Mouse (Mus musculus) embryo, embryonic 10 days (tissue): ENCODE data around the gene Ascl5.

ENCODE experiments used
- DNase-seq: peaks from one replicate; pipeline ENCODE4 v3.0.0-alpha.2; 2015; ENCODE audit warnings: low spot score

Gene Ascl5

DNA sequence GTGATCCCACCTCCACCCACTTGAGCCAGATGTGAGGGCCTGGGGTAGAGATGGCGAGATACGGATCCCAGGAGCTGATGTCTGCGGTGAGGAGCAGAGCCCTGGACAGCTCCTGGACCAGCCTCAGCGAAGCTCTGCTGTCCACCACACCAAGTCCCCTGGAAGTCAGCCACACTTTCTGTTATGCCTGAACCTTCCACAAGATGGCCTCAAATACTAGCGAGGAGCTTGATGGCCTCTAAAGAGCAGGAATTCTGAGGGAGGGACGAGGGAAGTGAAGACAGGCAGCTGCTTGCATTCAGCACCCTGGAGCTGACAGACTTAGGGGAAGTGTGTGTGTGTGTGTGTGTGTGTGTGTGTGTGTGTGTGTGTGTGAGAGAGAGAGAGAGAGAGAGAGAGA is 861 bp downstream of the Ascl5 start:
- DNase-seq, result peak; percentile 95

- no peak for DNase-seq
Measured at GRCm38 (mm10) chr1:136052547-136052946, 1.9 kb downstream of the Ascl5 start, which contains the start of gene Cacna1s. TSS of gene Cacna1s (plus strand) at chr1:136052750.

- no peak for DNase-seq
Measured at GRCm38 (mm10) chr1:136055771-136056170, 5.2 kb downstream of the Ascl5 start.

DNA sequence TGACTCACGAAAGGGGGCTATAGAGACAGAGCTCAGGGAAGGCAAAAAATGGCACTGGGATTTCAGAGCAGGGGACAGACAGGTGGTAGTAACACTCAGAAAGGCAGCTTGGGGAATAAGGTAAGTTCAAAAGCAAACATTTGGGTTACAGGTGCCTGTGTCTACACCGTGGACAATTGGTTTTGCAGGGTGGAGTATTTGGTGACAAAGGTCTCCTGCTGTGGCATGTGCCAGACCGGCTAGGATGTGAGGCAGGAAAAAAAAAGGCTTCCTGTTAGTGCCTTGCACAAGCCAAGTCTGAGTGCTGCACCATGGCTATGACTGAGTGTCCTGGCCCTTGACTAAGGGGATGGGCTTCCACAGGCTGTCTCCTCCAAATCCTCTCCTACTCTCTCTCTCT is 8.0 kb downstream of the Ascl5 start:
- DNase-seq, result no peak

DNA sequence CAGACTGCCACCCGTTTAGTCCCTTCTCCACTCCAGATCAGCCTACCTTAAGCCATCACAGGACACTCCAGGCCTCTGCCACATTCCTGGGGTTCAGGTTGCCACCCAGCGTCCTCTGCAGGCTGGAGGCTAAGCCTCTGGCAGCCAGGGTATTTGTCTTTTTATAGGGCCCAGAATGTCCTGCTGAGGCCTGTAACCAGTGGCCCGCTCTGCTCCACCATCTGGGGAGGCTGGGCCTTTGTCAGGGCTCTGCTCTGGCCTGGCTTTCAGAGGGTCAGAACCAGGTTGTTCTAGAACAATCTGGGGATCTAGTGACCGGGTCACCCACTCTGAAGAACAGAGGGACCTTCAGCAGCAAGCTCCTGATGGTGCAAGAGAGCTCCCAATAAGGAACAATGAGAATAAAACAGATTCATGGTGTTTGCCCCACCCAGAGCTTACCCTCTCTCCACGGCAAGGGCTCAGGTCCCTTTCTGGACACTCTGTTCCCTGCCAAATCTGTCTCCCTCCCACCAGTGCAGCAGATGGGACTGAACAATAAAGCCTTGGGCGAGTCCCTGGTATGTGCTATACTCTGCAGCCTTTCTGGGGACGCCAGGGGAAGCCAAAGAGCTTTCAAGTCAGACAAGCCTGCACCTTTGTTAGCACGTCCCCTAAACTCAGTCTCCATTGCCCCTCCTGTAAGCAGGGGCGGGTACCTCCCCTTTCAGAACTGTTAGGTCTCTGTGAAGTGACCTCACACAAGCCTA is 10.6 kb downstream of the Ascl5 start:
- no peak for DNase-seq

- DNase-seq, result no peak
Measured at GRCm38 (mm10) chr1:136061790-136062141, 11.2 kb downstream of the Ascl5 start.

DNA sequence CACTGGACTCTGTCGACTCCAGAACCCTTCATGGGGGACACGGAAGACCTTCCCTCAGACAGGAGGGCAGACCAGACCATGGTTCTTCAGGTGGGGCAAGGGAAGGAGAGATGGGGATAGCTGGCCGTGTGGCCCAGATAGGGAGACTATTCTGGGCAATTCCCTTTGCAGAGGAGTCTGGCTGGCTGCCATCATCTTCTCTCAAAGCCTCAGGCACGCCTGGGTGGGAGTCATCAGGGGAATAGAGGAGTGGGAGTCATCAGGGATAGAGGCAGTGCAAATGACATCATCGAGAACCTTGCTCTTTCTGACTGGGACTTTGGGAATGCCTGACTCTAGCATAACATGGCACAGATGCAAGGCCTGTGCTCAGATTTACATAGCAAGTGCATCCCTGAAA is 13.4 kb downstream of the Ascl5 start:
- no peak for DNase-seq

DNA sequence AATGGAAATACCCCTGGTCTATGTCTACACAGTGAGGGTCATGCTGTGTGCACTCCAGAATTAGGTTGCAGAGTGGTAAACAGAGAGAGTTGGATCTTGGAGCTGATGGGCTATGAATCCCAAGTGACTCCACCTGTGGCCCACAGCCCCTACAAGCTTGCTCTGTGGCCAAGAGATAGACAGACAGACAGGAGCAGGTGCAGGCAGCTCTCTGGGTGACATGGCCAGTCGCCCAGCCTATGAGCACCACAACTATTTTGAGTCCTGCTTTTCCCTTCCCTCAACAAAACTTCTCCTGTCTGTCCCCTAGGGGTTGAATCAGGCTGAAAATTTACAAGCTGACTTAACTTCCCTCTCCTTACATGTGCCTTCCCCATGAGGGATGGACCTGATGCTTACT is 16.0 kb downstream of the Ascl5 start:
- DNase-seq, result no peak

- DNase-seq, result no peak
Measured at GRCm38 (mm10) chr1:136067579-136067978, 17.0 kb downstream of the Ascl5 start.

- peak; percentile 70 for DNase-seq
Measured at GRCm38 (mm10) chr1:136076086-136076485, 25.5 kb downstream of the Ascl5 start.

- no peak for DNase-seq
Measured at GRCm38 (mm10) chr1:136077656-136078055, 27.1 kb downstream of the Ascl5 start.

- DNase-seq, result no peak
Measured at GRCm38 (mm10) chr1:136081161-136081560, 30.6 kb downstream of the Ascl5 start.

DNA sequence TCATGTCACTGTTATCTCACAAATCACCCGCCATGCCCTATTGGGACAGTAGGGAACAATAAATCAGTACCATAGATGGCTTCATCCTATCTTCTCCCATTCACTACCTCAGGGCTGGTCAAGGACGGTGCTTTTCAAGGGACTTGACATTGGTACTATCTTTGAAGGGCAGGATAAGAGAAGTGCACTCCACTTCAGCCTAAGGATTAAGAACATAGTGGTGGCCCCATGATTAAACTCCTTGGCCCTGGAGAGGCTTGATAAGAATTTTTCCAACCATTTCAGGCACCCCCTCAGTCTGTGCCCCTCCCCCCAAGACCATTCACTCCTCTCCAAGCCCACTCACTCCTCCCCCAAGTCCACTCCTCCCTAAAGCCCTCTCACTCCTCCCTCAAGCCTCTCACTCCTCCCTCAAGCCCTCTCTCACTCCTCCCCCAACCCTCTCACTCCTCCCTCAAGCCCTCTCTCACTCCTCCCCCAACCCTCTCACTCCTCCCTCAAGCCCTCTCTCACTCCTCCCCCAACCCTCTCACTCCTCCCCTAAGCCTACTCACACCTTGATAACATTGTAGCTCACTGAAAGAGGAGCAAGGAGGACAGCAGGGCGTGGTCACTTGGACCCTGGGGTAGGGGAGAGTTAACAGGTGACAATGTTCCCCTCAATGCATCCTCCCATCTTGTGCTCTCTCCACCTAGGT is 35.5 kb downstream of the Ascl5 start:
- DNase-seq, result no peak

DNA sequence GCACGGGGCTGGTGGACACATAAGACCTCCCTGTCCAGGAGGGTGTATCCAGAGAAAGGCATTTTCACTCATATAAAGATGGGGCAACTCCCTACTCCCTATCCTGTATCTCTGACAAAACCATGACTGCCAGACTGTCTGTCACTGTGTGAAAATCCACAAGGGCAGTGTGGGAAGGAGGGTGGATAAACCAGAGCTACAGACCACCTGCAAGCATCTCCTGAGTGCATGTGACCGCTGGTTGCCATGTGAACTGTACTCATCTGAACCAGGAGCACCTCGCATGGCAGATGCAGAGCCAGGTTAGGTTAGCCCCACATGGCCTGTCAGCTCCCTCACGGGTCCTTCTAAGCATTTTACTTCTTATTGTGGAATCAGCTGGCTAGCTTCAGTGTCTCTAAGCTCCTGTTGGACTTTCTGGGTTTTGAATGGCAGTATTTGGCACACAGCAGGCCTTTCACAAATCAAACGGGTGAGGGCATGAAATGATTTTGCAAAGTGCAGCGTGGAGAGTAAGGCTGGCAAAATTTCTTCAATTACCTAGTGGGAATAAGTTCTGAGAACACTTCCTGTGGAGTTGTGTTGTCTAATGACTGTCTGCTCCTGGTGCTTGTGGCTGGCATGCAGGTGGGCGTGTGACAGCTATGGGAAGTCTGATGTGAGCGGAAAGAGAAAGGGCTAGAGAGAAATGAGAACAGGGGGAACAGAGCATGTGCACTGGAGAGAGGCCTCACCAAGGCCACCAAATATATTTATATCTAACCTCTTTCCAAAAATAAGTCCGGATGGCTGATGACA is 39.0 kb downstream of the Ascl5 start:
- no peak for DNase-seq

- no peak for DNase-seq
Measured at GRCm38 (mm10) chr1:136093726-136094125, 43.1 kb downstream of the Ascl5 start.

DNA sequence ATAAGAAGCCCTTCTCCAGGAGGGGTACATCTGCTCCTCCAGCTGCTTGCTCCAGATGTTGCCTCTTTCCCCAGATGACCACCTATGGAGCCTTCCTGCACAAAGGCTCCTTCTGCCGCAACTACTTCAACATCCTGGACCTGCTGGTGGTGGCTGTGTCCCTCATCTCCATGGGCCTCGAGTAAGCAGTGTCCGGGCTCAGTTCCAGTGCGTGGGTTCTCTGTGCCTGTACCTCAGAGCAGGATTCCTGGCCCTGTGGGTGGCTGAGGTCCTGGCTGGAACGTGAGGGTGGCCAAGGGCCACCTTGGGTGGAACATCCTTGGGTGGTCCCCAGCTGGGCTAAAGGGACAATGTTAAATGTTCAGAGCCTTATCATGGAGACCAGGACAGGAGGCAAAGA is 44.2 kb downstream of the Ascl5 start:
- DNase-seq, result no peak
